Mouse (Mus musculus) liver, embryonic 18 days (tissue): ENCODE measurements around the gene Entpd1. TPM values are rescaled to one million over a fixed set of nuclear protein-coding genes. Genes with fewer than 3 reads are reported as not detected.

ENCODE experiments used
- polyA plus RNA-seq: library from polyadenylated mRNA; depleted of rRNA; stranded (reverse); fragments of >200 nt; gene quantifications from 2 replicates; pipeline ENCODE4 v1.2.3, GENCODE M21; 2012; rRNA removed

Gene Entpd1
- polyA plus RNA-seq, result 5.1 and 5.4 TPM in 2 replicates

GRCm38 (mm10) chr19:40611830-40612506, at the start of gene Entpd1, which contains the start of gene Tctn3:
TSS of gene Entpd1 (plus strand) at chr19:40612366.
TSS of gene Tctn3 (minus strand) at chr19:40612233.

GRCm38 (mm10) chr19:40588293-40588654, 23.9 kb upstream of the Entpd1 start, which contains the start of gene Aldh18a1:
TSS of gene Aldh18a1 (minus strand) at chr19:40588463.

GRCm38 (mm10) chr19:40748559-40748958, 136.4 kb downstream of the Entpd1 start, which contains the start of gene Cc2d2b:
TSS of gene Cc2d2b (plus strand) at chr19:40748753.

Other genes with a start within 250 kb of the Entpd1 start
- gene Sorbs1, start 98.6 kb upstream of the Entpd1 start, polyA plus RNA-seq, result 8.8 and 10.2 TPM in 2 replicates
- gene Aldh18a1, start 23.9 kb upstream of the Entpd1 start, polyA plus RNA-seq, result 14.7 and 15.1 TPM in 2 replicates
- 1.7 and 2.2 TPM in 2 replicates for gene Tctn3, start 133 bp upstream of the Entpd1 start, polyA plus RNA-seq
- 0.41 and 0.49 TPM in 2 replicates for gene Cc2d2b, start 136.4 kb downstream of the Entpd1 start, polyA plus RNA-seq
- 2.8 and 3.0 TPM in 2 replicates for gene Ccnj, start 218.9 kb downstream of the Entpd1 start, polyA plus RNA-seq